Comparison of ENCODE assay signal across 22 mouse cellular contexts in genomic region chr6:55131301-55131700, GRCm38 (mm10). TPM values are rescaled to one million over a fixed set of nuclear protein-coding genes. Genes with fewer than 3 reads are reported as not detected.
A peak's percentile ranks its signal among the peaks of the same experiment; 100 is the strongest.
DNase-seq lines count a peak whose midpoint lies in the region; ATAC-seq and TF ChIP-seq lines count a peak whose summit lies in the region.
"Had no signal": no experiment of that assay in that cellular context is flagged by ENCODE, and none has a peak within 500 bp of the region (broad histone marks: within the 10 kb centered on the region; RNA-seq: fewer than 3 reads in every experiment).

No protein-coding gene starts in this region.

- no peak for TF ChIP-seq EP300 in heart, adult 2 months (IDR thresholded peaks at IDR 0.05; ENCODE audit: insufficient read depth, low read depth, low read length)
- no peak for TF ChIP-seq EP300 in heart, postnatal 0 days (IDR thresholded peaks at IDR 0.05; ENCODE audit: low read depth)

- TF ChIP-seq CTCF in heart, adult 2 months (IDR thresholded peaks at IDR 0.05): no peak
- TF ChIP-seq CTCF in heart, postnatal 0 days (IDR thresholded peaks at IDR 0.05; ENCODE audit: low read depth): no peak

- ATAC-seq in heart, embryonic 13.5 days (ENCODE audit: extremely low read depth, insufficient number of reproducible peaks, low FRiP score, low TSS enrichment): 0 out of 2 replicates have a peak, but pooled peaks have one; percentile 26
- no peak for ATAC-seq in heart, postnatal 0 days (ENCODE audit: insufficient read depth, low read depth)
- ATAC-seq: CD4-positive, CD25-positive, alpha-beta regulatory T cell, adult 4 months; forebrain, embryonic 13.5 days; forebrain, postnatal 0 days; intestine, embryonic 16.5 days had no signal

- no peak for TF ChIP-seq POLR2A in heart, adult 2 months (IDR thresholded peaks at IDR 0.05; ENCODE audit: insufficient read depth, low read depth, low read length)

- H3K4me2 ChIP-seq in heart, embryonic 13.5 days: peak overlapping the region; percentile 59
- peak overlapping the region; percentile 41 for H3K4me2 ChIP-seq in heart, postnatal 0 days (ENCODE audit: low read depth, low read length)
- H3K4me2 ChIP-seq: forebrain, embryonic 13.5 days; hindbrain, embryonic 15.5 days; kidney, embryonic 15.5 days had no signal

- H3K79me2 ChIP-seq in heart, adult 2 months (replicated peaks; ENCODE audit: control insufficient read depth, insufficient read depth, low read length): no peaks in the 10 kb centered on the region

- H3K9ac ChIP-seq in heart, adult 2 months (ENCODE audit: low read depth, low read length): no peak overlapping the region
- H3K9ac ChIP-seq in heart, embryonic 13.5 days: peak overlapping the region; percentile 38; the same call in 1 of the 2 replicates
- no peak overlapping the region for H3K9ac ChIP-seq in heart, postnatal 0 days (replicated peaks; ENCODE audit: low read depth, low read length)
- H3K9ac ChIP-seq: forebrain, embryonic 13.5 days; forebrain, postnatal 0 days; hindbrain, embryonic 15.5 days; kidney, embryonic 15.5 days had no signal

- no peaks in the 10 kb centered on the region for H3K9me3 ChIP-seq in heart, embryonic 13.5 days
- no peaks in the 10 kb centered on the region for H3K9me3 ChIP-seq in heart, postnatal 0 days (replicated peaks; ENCODE audit: control insufficient read depth, low read length)
- H3K9me3 ChIP-seq: embryonic facial prominence, embryonic 10.5 days; forebrain, embryonic 13.5 days; G1E; hindbrain, embryonic 15.5 days; kidney, embryonic 15.5 days had no signal

- WGBS in heart, adult 2 months: 66% methylated on average over 4 of the region's 4 CpGs
- 77% methylated on average over 4 of the region's 4 CpGs for WGBS in heart, embryonic 13.5 days
- 73% methylated on average over 4 of the region's 4 CpGs for WGBS in heart, postnatal 0 days

- no peaks in the 10 kb centered on the region for H3K36me3 ChIP-seq in heart, adult 2 months (ENCODE audit: control insufficient read depth, insufficient read depth, low read length)
- H3K36me3 ChIP-seq in heart, embryonic 13.5 days: no peaks in the 10 kb centered on the region
- H3K36me3 ChIP-seq in heart, postnatal 0 days (replicated peaks; ENCODE audit: control insufficient read depth, insufficient read depth, low read length): no peaks in the 10 kb centered on the region
- H3K36me3 ChIP-seq: embryonic facial prominence, embryonic 10.5 days; G1E; hindbrain, embryonic 15.5 days; kidney, embryonic 15.5 days had no signal

- intact Hi-C loops in heart, adult 2 months (cut with DNase I): no loop called here
- intact Hi-C loops in heart, postnatal 14 days (cut with DNase I): no loop called here

- no peaks in the 10 kb centered on the region for H3K27me3 ChIP-seq in heart, adult 2 months (ENCODE audit: control insufficient read depth, insufficient read depth, low read length)
- no peaks in the 10 kb centered on the region for H3K27me3 ChIP-seq in heart, embryonic 13.5 days (replicated peaks)
- H3K27me3 ChIP-seq in heart, postnatal 0 days (ENCODE audit: control insufficient read depth, insufficient read depth, low read length): no peaks in the 10 kb centered on the region
- H3K27me3 ChIP-seq: forebrain, embryonic 13.5 days; hindbrain, embryonic 15.5 days; kidney, embryonic 15.5 days had no signal

- peak overlapping the region; percentile 26; the same call in 1 of the 2 replicates for H3K27ac ChIP-seq in heart, adult 2 months
- H3K27ac ChIP-seq in heart, embryonic 13.5 days (replicated peaks): peak overlapping the region; percentile 88
- H3K27ac ChIP-seq in heart, postnatal 0 days (ENCODE audit: low read depth): peak overlapping the region; percentile 76
- H3K27ac ChIP-seq: embryonic facial prominence, embryonic 10.5 days; forebrain, embryonic 13.5 days; hindbrain, embryonic 15.5 days; kidney, embryonic 15.5 days had no signal

- no peak overlapping the region for H3K4me3 ChIP-seq in heart, adult 2 months
- H3K4me3 ChIP-seq in heart, embryonic 13.5 days: no peak overlapping the region
- no peak overlapping the region for H3K4me3 ChIP-seq in heart, postnatal 0 days (ENCODE audit: low read depth, low read length)
- H3K4me3 ChIP-seq: embryonic facial prominence, embryonic 10.5 days; forebrain, embryonic 13.5 days; hindbrain, embryonic 15.5 days; kidney, embryonic 15.5 days had no signal

- peak; percentile 43 for DNase-seq in adrenal gland, postnatal 10 days
- DNase-seq in adrenal gland, postnatal 25 days: no peak
- no peak for DNase-seq in heart, adult 2 months
- DNase-seq in heart, adult 8-10 months (ENCODE audit: low spot score): no peak
- DNase-seq in heart, postnatal 14 days: no peak
- DNase-seq in heart, postnatal 0 days (ENCODE audit: low spot score): no peak
- no peak for DNase-seq in heart, adult 9 months (ENCODE audit: low spot score in 2 of 2)
- DNase-seq: adrenal gland, adult 8-10 months; B cell, adult 2 months; cerebellum, adult 2 months; cerebellum, postnatal 10 days; forebrain, postnatal 0 days; kidney, adult 2 months had no signal

- no peaks in the 10 kb centered on the region; the same call in 1 of the 2 replicates for H3K4me1 ChIP-seq in heart, adult 2 months (ENCODE audit: control insufficient read depth, insufficient read depth, low read length)
- H3K4me1 ChIP-seq in heart, embryonic 13.5 days: peaks cover 44% of the 10 kb centered on the region
- peaks cover 26% of the 10 kb centered on the region for H3K4me1 ChIP-seq in heart, postnatal 0 days (ENCODE audit: control insufficient read depth, insufficient read depth)
- H3K4me1 ChIP-seq: forebrain, embryonic 13.5 days; hindbrain, embryonic 15.5 days had no signal

RNA-seq across cellular contexts. Expression of gene Crhr2, which starts 1.5 kb away (rescaled TPM):
- 1 to 10 TPM in 1 of 2 experiments, under 1 TPM in 1; 0.33 to 2.0 TPM for total RNA-seq in adrenal gland, postnatal 10 days (2021)
- not detected in 2 replicates for total RNA-seq in adrenal gland, postnatal 25 days (2021)
- total RNA-seq in heart, adult 2 months (2021): 10 to 100 TPM; 18.2 to 19.8 TPM
- 51.7 and 70.8 TPM in 2 replicates for polyA plus RNA-seq in heart, adult 2 months (2012; rRNA removed)
- total RNA-seq in heart, adult 8-10 months (2022): 10 to 100 TPM; 20.4 to 30.3 (median 22.6) TPM
- polyA plus RNA-seq in heart, embryonic 13.5 days (2015; fragmentation: Nextera tagmentation; extraction: Ambion mirVana): 6.7 and 6.9 TPM in 2 replicates
- 10 to 100 TPM; 12.9 to 16.9 TPM for total RNA-seq in heart, postnatal 14 days (2021)
- total RNA-seq in heart, postnatal 0 days (2014; rRNA removed; ENCODE audit: low replicate concordance): 21.6 and 24.4 TPM in 2 replicates
- 10.8 and 11.9 TPM in 2 replicates for polyA plus RNA-seq in heart, postnatal 0 days (2015; fragmentation: Nextera tagmentation; extraction: Ambion mirVana)
- polyA plus RNA-seq: CD4-positive, CD25-positive, alpha-beta regulatory T cell, adult 4 months; G1E had no signal

RNA-seq across cellular contexts. Expression of gene Inmt, which starts 43.5 kb away (rescaled TPM):
- 1 to 10 TPM; 6.3 to 7.2 TPM for total RNA-seq in adrenal gland, postnatal 10 days (2021)
- total RNA-seq in adrenal gland, postnatal 25 days (2021): 4.6 and 10.4 TPM in 2 replicates
- total RNA-seq in heart, adult 2 months (2021): 10 to 100 TPM; 19.9 to 72.0 TPM
- polyA plus RNA-seq in heart, adult 2 months (2012; rRNA removed): 9.7 and 19.2 TPM in 2 replicates
- total RNA-seq in heart, adult 8-10 months (2022): 100 to 1,000 TPM in 1 of 4 experiments, 10 to 100 TPM in 3; 24.3 to 119 (median 52.8) TPM
- polyA plus RNA-seq in heart, embryonic 13.5 days (2015; fragmentation: Nextera tagmentation; extraction: Ambion mirVana): 0.32 and 0.40 TPM in 2 replicates
- total RNA-seq in heart, postnatal 14 days (2021): 1 to 10 TPM in 1 of 2 experiments, under 1 TPM in 1; 0.68 to 4.2 TPM
- 1.2 TPM in 1 of 2 replicates, not detected in the other for total RNA-seq in heart, postnatal 0 days (2014; rRNA removed; ENCODE audit: low replicate concordance)
- not detected in 2 replicates for polyA plus RNA-seq in heart, postnatal 0 days (2015; fragmentation: Nextera tagmentation; extraction: Ambion mirVana)
- total RNA-seq: forebrain, postnatal 0 days; G1E had no signal
- polyA plus RNA-seq: CD4-positive, CD25-positive, alpha-beta regulatory T cell, adult 4 months; forebrain, embryonic 13.5 days; forebrain, postnatal 0 days; G1E; hindbrain, embryonic 11.5 days; hindbrain, embryonic 15.5 days had no signal

Comparison
In these comparisons a context has a peak if more than half of its experiments do, and no peak if none do; other contexts are left out.
1. H3K27ac ChIP-seq: peak in every context shown above with its lines; median percentile 88 in heart, embryonic 13.5 days; 76 in heart, postnatal 0 days; 26 in heart, adult 2 months.